Mouse (Mus musculus) thymus, postnatal 4 days (tissue): Measurements from ENCODE around the gene Itgb6.

Source experiments
- DNase-seq: peaks from one replicate; pipeline ENCODE4 v3.0.0; 2021

Itgb6 gene

DNA sequence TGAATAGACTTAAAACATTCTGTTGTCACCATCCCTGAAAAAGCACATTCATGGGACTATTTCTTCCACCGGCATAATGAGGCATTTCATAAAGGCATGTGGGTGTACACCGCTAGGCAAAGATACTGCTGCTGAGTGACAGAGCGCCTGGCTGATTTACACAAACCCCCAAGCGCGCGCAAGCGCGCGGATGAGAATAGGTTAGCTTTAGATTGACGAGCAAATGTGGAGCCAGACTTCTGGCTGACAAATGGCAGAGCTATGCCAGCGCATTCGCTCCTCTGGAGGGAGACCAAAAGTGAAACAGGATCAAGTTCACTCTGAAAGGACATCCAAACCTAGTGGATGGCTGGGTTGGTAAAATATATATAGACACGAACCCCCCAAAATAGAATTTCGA is at the start of gene Itgb6:
TSS of gene Itgb6 (minus strand) at position 130 of the 400 bp plus-strand sequence.
- DNase-seq, result no peak

DNA sequence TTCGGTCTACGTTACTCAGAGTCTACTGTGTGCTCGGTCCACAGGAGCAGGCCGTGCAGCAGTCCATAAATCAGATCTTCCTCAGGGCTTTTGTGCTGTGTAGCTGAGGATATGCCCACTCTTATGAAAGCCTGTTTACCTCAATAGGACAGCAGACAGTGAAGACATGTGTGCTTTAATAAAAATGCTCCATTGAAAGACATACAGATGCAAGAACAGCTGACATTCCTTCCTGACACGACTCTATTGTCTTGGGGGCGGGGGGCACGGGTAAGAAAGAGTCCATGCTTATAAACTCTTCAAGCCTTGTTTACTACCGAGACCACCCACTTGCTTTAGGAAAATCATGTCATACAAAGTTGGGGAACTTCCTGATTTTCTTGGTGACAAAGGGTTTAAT is 44.0 kb upstream of the Itgb6 start:
- no peak for DNase-seq

DNA sequence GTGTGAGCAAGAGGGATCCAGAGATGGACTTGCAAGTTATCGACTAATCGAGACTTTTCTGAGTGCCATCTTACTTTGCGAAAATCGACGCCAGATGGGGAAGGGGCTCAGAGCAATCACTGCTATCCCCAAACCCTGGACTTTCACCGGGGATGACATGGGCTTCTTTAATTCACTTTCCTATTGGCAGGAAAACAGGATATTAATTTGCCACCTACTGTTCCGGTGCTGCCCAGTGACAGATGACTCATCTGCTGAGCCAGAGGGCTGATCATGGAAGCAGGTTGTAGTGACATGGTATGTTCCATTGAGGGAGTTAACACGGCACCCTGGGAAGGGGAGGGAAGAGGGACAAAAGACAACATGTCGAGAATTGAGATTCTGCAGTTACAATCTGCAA is 33.8 kb upstream of the Itgb6 start:
- DNase-seq, result no peak

DNA sequence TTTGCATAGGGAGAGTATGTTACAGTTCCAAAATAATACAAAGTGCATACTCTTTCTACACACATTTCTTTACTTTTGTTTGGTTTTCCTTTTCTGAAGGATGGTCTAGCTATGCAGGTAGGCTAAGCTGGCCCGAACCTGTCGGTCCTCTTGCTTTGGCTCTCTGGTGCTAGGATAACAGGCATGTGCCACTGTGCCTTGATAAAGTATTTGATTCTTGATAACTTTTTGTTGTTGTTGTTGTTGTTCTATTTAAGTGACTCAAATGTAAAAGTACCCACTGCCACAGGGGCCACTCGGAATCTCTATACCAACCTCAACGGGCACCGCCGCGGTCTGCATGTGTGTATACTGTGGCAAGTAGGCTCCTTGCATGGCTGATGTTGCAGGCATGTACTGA is 32.7 kb upstream of the Itgb6 start:
- no peak for DNase-seq

DNA sequence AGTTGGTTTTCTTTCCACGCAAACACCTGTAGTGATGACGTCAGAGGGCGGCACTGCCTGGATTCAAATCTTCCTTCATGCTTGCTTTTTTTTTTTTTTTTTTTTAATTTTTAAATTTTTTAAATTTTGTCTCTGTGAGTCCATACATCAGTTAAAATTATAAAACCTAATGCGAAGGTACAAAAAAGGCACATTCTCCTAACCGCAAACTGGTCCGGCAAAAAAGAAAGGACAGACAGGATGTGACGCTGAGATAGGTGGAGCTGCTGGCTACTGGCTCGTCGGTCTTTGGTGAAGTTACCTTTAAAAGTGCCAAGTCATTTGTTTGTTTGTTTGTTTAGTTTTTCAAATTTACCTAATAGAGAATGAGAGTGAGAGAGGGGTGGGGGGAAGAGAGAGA is 28.8 kb upstream of the Itgb6 start:
- DNase-seq, result no peak

DNA sequence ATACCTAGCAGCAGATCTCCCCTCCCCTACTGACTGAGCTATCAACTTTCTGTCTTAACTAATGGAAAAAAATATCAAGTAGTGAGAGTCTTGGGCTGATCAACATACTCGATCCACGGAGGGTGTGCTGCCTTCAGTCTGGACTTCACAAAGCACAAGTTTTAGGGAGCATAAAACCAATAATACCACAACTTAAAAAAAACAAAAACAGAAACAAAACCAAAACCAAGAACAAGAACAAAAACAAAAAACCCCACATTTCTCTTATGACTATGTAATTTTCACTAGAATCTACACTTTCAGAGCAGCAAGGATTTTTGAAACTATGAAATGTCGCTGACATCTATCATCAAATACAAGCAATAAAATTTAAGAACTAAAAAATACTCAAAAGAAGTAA is 28.1 kb upstream of the Itgb6 start:
- DNase-seq, result no peak

DNA sequence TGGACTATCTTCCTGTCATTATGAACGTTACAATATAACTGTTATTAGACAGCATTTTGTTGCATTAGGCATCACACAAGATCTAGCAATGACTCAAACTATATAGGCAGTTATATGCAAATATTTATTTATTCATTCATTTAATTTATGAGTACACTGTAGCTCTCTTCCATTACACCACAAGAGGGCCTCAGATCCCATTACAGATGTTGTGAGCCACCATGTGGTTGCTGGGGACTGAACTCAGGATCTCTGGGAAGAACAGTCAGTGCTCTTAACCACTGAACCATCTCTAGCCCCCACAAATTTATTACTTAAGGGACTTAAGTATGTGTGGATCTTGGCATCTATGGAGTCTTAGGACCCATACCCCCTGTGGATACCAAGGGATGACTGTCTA is 26.1 kb upstream of the Itgb6 start:
- DNase-seq, result no peak

DNA sequence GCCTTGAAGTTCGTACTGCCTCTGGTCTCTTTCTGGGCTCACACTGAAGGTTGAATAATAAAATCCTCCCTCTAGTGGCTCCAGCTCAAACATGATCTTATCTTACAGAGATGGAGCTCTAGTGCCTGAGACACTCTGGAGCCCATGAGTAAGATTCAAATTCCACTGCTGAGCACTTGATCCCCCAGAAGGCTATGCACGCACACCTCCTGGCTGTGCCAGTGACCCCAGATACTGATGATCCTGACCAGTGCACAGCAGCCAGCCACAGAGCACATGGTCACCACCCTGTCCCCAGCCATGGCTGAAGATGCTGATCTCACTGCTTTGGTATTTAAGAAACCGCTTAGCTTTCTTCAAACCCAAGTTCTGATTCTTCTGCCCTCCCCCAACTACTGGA is 25.1 kb upstream of the Itgb6 start:
- no peak for DNase-seq

DNA sequence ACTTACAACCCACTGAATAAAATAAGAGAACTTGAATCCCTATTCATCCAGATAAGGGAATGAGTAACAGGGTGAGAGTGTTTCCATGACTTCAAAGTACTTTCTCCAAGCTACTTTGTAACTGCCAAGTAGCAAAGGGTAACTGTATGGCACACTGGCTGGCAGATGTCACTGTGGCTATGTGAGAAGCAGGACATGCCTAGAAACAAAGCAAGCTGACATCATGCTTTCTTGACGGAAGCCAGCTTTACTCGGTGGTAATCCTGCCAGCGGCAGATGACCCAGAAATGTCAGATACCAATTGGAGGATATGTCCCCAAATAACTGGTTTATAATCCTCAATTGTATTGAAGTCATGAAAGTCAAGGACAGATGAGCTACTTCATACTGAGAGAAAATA is 22.2 kb upstream of the Itgb6 start:
- no peak for DNase-seq

DNA sequence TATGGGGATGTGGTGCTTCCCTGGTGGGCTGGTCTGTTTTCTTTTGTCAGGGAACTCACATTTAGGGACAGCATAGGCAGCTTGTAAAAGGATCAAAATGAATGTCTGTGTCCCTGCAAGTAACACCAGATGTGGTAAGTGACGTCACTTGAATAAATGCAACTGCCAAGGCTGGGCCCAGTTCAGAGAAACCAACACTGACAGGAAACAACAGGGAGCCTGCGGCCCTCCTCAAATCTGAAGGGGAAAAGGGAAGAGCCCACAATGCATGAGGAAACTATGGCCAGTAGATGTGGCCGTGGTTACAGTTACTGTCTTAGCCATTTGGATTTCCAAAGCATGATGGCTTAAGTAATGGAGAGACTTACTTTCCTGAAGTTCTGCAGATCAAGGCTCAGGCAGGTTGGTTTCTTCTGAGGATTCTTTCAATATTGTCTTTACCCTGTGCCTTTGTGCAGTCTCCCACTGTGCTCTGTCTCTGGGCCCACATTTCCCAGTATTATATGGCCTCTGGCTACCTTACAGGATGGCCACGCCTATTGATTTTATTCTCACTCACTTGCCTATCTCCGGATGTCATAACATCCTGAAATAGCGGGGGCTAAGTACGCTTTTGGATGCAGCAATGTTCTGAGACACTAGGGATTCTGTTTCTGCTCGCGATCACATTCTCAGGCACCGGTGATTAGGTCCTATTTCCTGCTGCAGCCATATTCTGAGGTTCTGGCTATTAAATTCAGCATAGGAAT is 17.1 kb upstream of the Itgb6 start:
- DNase-seq, result no peak

DNA sequence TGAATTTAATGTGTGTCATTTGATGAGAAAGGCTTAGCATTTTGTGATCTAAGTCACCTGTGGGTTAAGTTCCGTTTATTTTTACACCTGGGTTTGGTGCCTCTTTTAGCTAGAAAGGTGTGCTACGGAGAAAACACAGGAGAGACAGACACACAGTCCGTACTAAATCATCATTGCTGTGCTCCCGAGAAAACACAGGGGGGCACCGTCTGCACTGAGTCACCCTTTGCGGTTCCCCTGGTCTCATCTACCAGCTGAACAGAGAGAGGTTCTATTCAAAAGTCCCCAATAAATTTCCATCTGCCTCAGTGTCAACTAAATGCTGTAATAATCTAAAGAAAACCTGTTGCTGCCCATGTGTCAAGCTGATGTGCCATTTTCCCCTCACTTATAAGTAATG is 8.5 kb upstream of the Itgb6 start:
- DNase-seq, result no peak

DNA sequence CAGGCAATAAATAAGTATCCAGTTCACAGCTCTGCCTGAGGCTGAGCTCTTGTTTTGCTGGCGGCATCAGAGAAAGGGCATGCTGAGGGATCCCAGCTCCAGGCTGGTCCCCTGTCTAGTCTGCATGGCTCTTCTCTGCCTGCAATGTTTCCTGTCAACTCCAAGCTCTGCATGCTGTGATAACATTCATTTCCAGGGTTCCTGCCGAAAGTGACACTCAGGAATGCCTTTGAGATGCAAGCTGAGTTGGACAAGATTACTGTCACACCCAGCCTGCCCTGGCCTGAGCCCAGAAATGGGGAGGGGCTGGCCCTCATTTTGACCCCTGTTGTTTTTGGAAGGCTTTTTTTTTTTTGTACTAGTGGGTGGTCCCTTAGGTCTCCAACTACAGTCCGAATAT is 7.6 kb upstream of the Itgb6 start:
- DNase-seq, result no peak

DNA sequence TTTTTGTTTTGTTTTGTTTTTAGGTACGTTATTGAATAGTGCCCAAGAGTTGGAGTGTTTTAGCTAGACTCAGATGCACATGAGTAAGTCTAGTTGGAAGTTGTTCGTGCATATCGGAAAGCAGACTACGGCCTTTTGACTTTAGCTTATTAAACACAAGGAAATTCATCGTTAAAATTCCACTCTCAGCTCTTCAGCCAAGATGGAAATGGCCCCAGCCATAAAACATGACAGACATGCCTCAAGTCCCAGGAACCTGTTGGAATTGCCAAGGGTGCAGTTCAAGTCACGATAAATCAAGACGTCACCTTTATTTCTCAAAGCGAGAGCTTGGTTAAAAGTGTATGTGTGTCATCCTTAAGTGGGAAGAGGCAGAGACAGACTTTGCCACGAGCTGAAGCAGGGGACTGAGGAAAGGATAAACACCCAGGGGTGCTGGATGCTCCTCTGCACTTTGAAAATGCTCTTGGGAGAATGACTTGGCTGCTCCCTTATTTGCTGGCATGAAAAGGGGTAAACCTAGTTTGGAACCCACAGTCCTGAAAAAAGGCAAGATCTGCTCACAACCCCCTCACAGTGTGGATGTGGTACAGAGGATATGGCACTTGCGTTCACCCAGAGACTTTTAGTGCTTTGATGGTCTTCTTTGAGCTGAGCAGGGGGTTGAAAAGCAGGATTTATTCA is 6.6 kb upstream of the Itgb6 start:
- no peak for DNase-seq

DNA sequence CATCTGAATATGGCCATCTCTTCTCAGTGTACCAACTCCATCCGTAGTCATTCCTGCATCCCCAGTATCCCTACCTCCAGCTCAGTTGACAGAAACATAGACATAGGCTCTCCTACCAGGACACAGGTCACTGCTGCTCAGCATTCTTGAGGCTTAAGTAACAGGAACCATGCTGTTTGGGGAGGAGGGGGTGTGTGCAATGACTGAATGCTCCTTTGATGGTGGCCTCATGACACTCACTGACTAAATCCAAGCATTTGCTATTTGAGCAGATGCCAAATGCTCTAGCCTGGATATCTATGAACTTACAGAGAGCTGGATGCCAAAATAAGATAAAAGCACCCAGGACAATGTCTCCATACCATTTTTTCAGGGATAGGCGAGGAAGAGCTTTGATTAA is 2.2 kb upstream of the Itgb6 start:
- no peak for DNase-seq

DNA sequence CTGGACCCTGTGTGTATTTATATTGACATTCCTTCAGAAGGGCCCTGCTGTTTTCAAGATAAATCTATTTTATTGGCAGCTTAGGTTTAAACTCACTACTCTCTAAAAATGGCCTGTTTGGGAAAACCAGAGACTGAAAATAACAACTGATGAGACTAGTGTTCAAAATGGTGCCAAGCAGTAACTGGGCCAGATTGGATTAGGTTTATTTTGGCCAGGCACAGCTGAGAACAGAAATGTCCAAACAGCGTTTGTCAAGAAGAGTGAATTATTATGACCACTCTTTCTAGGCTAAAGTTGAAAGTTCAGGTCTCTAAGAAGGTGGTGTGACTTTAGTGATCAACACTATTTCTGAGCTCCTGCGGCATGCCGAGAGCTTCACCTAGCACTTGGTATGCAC is 524 bp upstream of the Itgb6 start:
- DNase-seq, result no peak

DNA sequence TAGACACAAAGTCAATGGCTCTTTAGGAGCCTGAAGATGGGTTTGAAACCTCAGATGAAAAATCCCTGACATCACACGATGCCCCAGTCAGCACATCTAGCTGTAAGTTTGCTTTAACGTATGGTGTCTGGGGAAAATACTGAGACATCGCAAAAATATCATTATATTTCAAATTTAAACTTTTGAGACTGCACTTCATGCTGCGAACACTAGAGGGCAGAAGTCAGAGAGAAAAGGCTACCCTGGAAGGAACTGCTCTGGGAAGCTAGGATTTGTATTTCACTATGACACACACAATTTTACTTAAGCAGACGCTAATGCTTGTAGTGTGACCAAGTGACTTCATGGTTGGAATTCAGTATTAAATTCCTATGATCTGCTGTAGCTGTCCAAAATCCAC is 1.5 kb downstream of the Itgb6 start:
- DNase-seq, result peak; percentile 44

DNA sequence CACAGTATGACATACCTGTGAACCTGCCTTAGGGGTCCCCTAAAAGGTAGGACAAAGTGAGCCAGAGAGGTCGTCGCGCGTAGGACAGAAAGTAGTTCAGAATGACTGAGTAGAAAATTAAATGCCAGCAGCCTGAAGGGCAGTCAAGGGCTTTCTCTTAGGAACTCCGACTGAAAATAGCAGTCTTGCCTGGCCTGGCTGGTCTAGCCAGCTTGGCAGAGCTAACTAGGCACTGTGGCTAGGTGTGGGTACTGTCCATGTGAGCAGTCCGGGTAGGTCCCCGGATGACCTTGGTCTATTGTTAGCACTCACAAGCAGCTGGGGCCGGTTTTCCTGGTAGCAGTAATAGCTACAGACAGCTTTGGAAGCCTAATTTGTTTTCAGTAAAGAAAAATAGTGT is 2.2 kb downstream of the Itgb6 start:
- DNase-seq, result no peak

DNA sequence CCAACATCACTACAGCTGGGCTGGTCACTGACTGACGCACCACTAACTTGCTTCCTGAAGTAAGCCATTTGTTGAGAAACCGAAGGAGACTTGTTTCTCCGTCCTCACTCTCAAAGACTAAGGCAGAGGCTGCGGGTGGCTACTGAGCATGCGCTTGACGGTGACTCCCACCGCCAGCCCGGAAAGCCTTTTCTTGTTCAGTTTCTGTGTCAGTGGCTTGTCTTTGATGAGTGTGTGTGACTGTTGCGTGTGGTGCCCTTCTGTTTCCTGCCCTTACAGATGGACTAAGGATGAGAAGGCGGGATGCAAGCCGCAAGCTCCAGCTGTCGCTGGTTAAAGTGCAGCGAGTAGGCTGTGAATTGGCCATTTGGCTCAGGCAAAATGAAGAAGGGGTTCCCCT is 5.1 kb downstream of the Itgb6 start:
- peak; percentile 83 for DNase-seq

DNA sequence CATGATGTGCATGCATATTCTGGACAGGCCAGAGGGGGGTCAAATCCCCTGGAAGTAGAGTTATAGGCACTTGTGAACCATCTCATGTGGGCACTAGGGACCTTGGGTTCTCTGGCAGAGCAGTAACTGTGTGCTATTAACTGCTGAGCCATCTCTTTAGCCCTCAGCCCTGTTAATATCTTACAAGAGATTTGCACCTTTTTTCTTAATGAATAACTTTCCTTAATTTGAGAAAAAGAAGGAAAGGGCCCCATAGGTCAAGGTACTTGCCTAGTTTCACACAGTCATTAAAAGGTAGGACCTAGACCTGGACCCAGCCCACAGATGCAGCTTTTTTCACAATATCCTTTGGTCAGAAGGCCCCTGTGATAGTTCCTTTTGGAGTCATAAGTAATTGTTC is 5.9 kb downstream of the Itgb6 start:
- DNase-seq, result no peak

DNA sequence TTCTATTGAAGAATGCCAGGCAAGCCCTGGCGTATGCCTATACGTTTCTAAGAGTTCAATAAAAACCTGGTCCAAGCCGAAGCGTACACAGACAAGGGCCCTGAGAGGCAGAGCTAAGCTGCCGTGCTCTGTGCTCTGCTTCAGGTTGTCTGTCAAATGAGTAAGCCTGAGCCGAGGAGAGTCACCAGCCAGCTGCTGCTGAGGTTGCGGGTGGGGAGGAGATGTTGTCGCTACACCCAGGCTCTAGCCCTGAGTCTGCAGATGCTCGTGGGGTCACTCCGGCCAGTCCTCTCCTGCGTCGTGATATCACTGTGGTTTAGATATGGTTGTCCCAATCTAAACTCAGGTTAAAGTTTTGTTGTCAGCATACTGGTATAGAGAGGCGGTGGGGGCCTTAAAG is 6.7 kb downstream of the Itgb6 start:
- no peak for DNase-seq

DNA sequence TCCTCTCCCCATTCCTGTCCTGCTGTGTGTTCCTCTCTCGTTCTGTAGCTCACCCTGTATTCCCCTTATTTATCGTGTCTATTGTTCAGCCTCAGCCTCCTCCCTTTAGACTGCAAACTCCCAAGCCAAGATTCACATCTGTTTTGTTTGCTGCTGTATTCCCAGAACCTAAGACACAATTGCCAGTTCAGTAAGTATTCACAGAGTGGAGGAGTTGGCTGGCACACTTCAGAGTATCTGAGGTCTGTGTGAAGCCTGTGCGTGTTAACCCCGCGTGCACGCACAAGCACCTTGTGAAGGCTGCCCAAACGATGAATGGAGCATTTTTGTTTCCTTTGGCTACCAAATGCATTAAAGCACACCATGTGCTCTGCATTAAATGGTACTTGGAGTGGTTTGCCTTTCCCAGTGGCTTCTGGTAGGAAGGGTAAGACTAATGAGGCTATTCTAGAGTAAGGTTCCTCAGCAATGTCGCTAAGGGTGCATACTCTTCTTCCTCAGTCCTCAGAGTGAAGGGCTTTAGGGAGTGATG is 7.4 kb downstream of the Itgb6 start:
- no peak for DNase-seq

DNA sequence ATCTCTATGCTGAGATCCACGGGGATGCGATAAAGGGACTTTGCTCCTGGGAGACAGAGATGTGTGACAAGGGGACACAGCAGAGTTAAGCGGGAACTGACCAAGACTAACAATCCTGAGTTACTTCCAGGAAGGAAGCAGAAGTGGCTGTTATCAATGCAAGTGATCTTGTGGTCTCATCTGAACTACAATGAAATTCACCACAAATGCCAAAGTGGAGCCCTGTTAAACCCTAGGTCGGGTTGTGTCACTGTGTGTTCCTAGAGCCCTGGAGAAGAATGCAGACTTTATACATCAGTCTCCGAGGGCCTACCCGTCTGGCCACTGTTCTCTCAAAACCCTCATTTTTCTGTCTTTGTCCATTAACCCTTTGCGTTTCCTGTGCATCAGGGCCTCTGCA is 8.0 kb downstream of the Itgb6 start:
- DNase-seq, result no peak

DNA sequence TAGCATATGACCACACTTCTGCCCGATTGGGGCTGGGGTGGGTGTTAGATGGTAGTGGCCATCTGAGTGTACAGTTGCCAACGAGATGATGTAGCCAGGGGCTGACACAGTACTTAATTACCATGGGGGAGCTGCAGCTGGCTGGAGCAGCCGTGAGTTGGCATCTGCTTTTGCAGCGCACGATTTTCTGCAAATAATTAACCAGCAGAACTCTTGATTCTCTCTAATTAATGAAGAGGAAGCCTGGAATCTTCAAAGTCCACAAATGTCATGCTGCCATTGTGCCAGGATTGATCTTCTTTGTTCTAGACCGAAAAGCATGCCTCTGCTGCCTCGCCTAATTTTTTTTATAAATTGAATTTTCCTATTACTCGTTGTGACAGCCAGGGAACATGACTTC is 8.6 kb downstream of the Itgb6 start:
- no peak for DNase-seq

DNA sequence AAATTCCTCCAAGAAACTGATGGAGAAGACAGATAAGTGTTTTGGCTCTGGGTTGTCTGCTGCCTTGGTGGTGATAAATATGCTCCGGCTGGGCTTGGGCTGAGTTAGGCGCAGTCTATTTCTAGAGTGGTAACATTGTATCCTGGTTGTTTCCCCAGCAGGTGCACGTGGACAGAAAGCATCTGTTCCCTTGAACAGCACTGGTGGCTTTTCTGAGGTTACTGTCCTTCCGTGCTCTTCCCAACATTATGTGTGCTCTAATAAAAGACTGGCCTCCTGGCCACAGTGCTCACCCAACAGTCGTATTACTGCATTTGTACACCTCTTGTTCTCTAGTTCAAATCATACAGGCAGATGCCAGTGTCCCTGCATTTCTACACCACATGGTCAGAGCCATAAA is 9.6 kb downstream of the Itgb6 start:
- DNase-seq, result no peak

DNA sequence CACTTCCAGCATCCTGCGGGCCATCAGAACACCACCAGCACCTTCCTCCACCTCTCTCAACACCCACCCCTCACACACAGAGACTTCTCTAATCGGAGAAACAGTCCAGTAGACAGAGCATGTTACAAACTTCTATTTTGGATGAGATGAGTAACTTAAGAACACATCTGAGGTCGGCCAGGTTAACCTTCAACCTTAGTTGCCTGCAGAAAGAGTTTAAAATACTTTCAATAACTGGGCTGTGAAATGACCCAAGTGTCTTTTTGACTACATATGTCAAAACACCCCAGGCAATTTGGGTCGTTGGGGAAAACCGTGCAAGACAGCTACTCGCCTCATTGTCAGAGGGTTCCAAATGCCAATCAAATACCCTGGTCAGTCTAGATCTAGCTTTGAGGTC is 10.0 kb downstream of the Itgb6 start:
- no peak for DNase-seq
